Mouse (Mus musculus): ENCODE results near the gene Theg. TPM values are rescaled to one million over a fixed set of nuclear protein-coding genes. Genes with fewer than 3 reads are reported as not detected.

The Theg gene
- polyA plus RNA-seq, 1 experiment from 2014 or later = not detected

DNA sequence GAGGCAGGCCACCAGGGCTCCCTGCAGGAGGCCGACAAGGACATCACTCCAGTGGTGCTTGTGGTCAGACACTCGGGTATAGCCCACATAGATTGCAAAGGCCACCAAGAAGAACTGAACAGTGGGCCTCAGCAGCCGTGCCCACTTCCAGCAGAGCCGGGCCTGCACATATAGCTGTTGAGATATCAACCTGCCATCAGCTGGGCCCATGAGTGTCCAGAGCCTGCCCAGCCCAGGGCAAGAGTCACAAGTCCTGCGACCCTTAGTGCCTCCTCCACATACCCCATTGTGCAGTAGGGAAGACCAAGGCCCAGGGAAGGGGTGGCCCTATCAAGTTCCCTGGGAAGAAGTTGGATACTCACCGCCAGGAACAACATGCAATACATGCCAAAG, 59.7 kb downstream of the Theg start:
- no peaks in the 10 kb centered on the region for H3K9me3 ChIP-seq (ENCODE audit: low read length)
- TF ChIP-seq CTCF (IDR thresholded peaks at IDR 0.05) (no peak), EP300 (IDR thresholded peaks at IDR 0.05) (no peak)
- H3K36me3 ChIP-seq (ENCODE audit: insufficient read depth, low read length) = no peaks in the 10 kb centered on the region
- no peak overlapping the region for H3K27ac ChIP-seq (ENCODE audit: low read length)
- H3K4me1 ChIP-seq (ENCODE audit: insufficient read depth, low read depth, low read length) = no peaks in the 10 kb centered on the region
- H3K9ac ChIP-seq (replicated peaks; ENCODE audit: low read depth) = no peak overlapping the region
- WGBS = 77% methylated on average over 6 of the region's 6 CpGs
- H3K4me3 ChIP-seq (ENCODE audit: low read depth, low read length) = no peak overlapping the region
- no peak for ATAC-seq
- H3K4me2 ChIP-seq (replicated peaks; ENCODE audit: low read depth, low read length) = no peak overlapping the region
- no peaks in the 10 kb centered on the region for H3K27me3 ChIP-seq (replicated peaks; ENCODE audit: insufficient read depth, low read length)
- DNase-seq (ENCODE audit: low spot score) = no peak

DNA sequence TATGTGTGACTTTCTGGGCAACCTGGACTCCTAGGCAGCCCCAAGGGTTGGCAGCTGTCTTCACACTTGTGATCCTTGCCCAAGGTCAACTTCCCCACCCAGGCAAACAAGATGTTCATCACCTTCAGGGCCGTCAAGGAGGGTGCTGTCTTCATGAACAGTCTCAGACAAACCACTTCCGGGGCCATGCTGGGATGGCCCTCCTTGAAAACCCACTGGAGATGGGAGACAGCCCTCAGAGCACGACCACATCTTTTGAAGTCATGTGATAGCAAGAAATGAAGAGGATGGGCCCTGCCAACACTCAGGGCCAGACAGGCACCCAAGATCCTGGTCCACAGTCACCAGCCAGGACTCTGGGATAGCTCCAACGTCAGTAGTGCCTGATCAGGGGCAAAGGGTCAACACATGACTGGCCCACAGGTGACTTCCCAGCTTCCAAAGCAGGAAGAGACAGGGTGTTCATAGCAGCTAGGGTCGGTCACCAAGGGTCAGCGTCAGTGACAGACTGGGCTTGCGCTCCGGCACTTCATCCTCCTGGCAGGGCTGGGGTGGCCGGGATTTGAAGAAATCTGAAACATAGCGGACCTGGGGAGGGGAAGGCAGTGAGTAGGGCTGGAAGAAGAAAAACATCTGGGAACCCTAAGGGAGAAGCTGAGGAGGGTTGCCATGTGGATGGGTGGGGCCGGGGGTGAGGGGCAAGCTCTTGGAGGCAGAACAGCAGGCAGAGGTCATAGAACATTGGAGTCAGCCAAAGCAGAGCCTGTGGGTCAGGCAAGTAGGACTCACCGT, 60.3 kb downstream of the Theg start:
- Histone ChIP-seq H3K9ac (replicated peaks; ENCODE audit: low read depth) (no peak overlapping the region), H3K27ac (ENCODE audit: low read length) (no peak overlapping the region), H3K36me3 (ENCODE audit: insufficient read depth, low read length) (no peaks in the 10 kb centered on the region), H3K4me1 (ENCODE audit: insufficient read depth, low read depth, low read length) (no peaks in the 10 kb centered on the region), H3K27me3 (replicated peaks; ENCODE audit: insufficient read depth, low read length) (no peaks in the 10 kb centered on the region), H3K4me3 (ENCODE audit: low read depth, low read length) (no peak overlapping the region), H3K4me2 (replicated peaks; ENCODE audit: low read depth, low read length) (no peak overlapping the region), H3K9me3 (ENCODE audit: low read length) (no peaks in the 10 kb centered on the region)
- ATAC-seq (0 out of 2 replicates have a peak, but pooled peaks have one; percentile 11), DNase-seq (ENCODE audit: low spot score) (no peak)
- 83% methylated on average over 12 of the region's 12 CpGs for WGBS
- no peak for TF ChIP-seq CTCF (IDR thresholded peaks at IDR 0.05)
- no peak for TF ChIP-seq EP300 (IDR thresholded peaks at IDR 0.05)

Small RNA genes lying within 50 kb of the gene (microRNA-seq; reads per million reads assigned to microRNA genes)
- gene Mir6909 = not detected

Other genes starting within 250 kb of the Theg start
- gene Vmn2r82, start 230.8 kb downstream of the Theg start, polyA plus RNA-seq (2015; fragmentation: Nextera tagmentation; extraction: Ambion mirVana) = not detected in 2 replicates
- gene Vmn2r83, start 118.6 kb downstream of the Theg start, polyA plus RNA-seq (2015; fragmentation: Nextera tagmentation; extraction: Ambion mirVana) = not detected in 2 replicates
- 27.6 and 32.1 TPM in 2 replicates for gene Plpp2, start 53.5 kb downstream of the Theg start, polyA plus RNA-seq (2015; fragmentation: Nextera tagmentation; extraction: Ambion mirVana)
- 20.5 and 21.5 TPM in 2 replicates for gene Mier2, start 32.1 kb downstream of the Theg start, polyA plus RNA-seq (2015; fragmentation: Nextera tagmentation; extraction: Ambion mirVana)
- gene C2cd4c, start 26.7 kb upstream of the Theg start, polyA plus RNA-seq (2015; fragmentation: Nextera tagmentation; extraction: Ambion mirVana) = not detected in 2 replicates
- 1.1 and 1.3 TPM in 2 replicates for gene Shc2, start 50.6 kb upstream of the Theg start, polyA plus RNA-seq (2015; fragmentation: Nextera tagmentation; extraction: Ambion mirVana)
- not detected in 2 replicates for gene Odf3l2, start 58.4 kb upstream of the Theg start, polyA plus RNA-seq (2015; fragmentation: Nextera tagmentation; extraction: Ambion mirVana)
- not detected in 2 replicates for gene Madcam1, start 77.2 kb upstream of the Theg start, polyA plus RNA-seq (2015; fragmentation: Nextera tagmentation; extraction: Ambion mirVana)
- gene Tpgs1, start 82.0 kb upstream of the Theg start, polyA plus RNA-seq (2015; fragmentation: Nextera tagmentation; extraction: Ambion mirVana) = 64.6 and 71.2 TPM in 2 replicates
- 52.7 and 64.3 TPM in 2 replicates for gene Cdc34, start 94.9 kb upstream of the Theg start, polyA plus RNA-seq (2015; fragmentation: Nextera tagmentation; extraction: Ambion mirVana)
- gene Gzmm, start 101.7 kb upstream of the Theg start, polyA plus RNA-seq (2015; fragmentation: Nextera tagmentation; extraction: Ambion mirVana) = 0.57 and 0.69 TPM in 2 replicates
- gene Bsg, start 117.2 kb upstream of the Theg start, polyA plus RNA-seq (2015; fragmentation: Nextera tagmentation; extraction: Ambion mirVana) = 1,234 and 1,299 TPM in 2 replicates
- gene Hcn2, start 129.3 kb upstream of the Theg start, polyA plus RNA-seq (2015; fragmentation: Nextera tagmentation; extraction: Ambion mirVana) = 0.12 and 0.15 TPM in 2 replicates
- gene Polrmt, start 159.2 kb upstream of the Theg start, polyA plus RNA-seq (2015; fragmentation: Nextera tagmentation; extraction: Ambion mirVana) = 17.4 and 22.4 TPM in 2 replicates
- 0.18 TPM in 1 of 2 replicates, not detected in the other for gene Fgf22, start 167.7 kb upstream of the Theg start, polyA plus RNA-seq (2015; fragmentation: Nextera tagmentation; extraction: Ambion mirVana)
- gene Rnf126, start 179.6 kb upstream of the Theg start, polyA plus RNA-seq (2015; fragmentation: Nextera tagmentation; extraction: Ambion mirVana) = 40.5 and 45.9 TPM in 2 replicates
- gene Fstl3, start 189.9 kb upstream of the Theg start, polyA plus RNA-seq (2015; fragmentation: Nextera tagmentation; extraction: Ambion mirVana) = 38.6 and 39.9 TPM in 2 replicates
- gene Prss57, start 203.6 kb upstream of the Theg start, polyA plus RNA-seq (2015; fragmentation: Nextera tagmentation; extraction: Ambion mirVana) = 0.11 and 0.31 TPM in 2 replicates
- gene Palm, start 206.2 kb upstream of the Theg start, polyA plus RNA-seq (2015; fragmentation: Nextera tagmentation; extraction: Ambion mirVana) = 29.6 and 30.8 TPM in 2 replicates
- gene Misp, start 233.7 kb upstream of the Theg start, polyA plus RNA-seq (2015; fragmentation: Nextera tagmentation; extraction: Ambion mirVana) = 10.5 and 10.6 TPM in 2 replicates

All from lung, postnatal 0 days (tissue).